Mouse (Mus musculus): ENCODE data around the gene Ptprz1.

Gene Ptprz1

GRCm38 (mm10) chr6:22874781-22875613 lies at the start of gene Ptprz1:
Ptprz1 (plus strand) TSS chr6:22875502.
- peak; percentile 69 to 77 for DNase-seq

GRCm38 (mm10) chr6:22833637-22834036 lies 41.7 kb upstream of the Ptprz1 start:
- peak; percentile 6 for DNase-seq

- peak; percentile 8 for DNase-seq
Measured at GRCm38 (mm10) chr6:22834100-22834970, 41.0 kb upstream of the Ptprz1 start.

- DNase-seq, result peak; percentile 43 to 45
Measured at GRCm38 (mm10) chr6:22875614-22876541, 576 bp downstream of the Ptprz1 start.

- no peak for DNase-seq
Measured at GRCm38 (mm10) chr6:22887978-22888377, 12.7 kb downstream of the Ptprz1 start.

- no peak for DNase-seq
Measured at GRCm38 (mm10) chr6:22889333-22889732, 14.0 kb downstream of the Ptprz1 start.

GRCm38 (mm10) chr6:22901983-22902382 lies 26.7 kb downstream of the Ptprz1 start:
- DNase-seq, result no peak

- no peak for DNase-seq
Measured at GRCm38 (mm10) chr6:22908510-22909256, 33.4 kb downstream of the Ptprz1 start.

GRCm38 (mm10) chr6:22909257-22909907 lies 34.1 kb downstream of the Ptprz1 start:
- peak in 1 of 2 experiments; percentile 12 for DNase-seq

GRCm38 (mm10) chr6:22909908-22910260 lies 34.6 kb downstream of the Ptprz1 start:
- DNase-seq, result no peak

- no peak for DNase-seq
Measured at GRCm38 (mm10) chr6:22922880-22923279, 47.6 kb downstream of the Ptprz1 start.

- DNase-seq, result no peak
Measured at GRCm38 (mm10) chr6:22932768-22933265, 57.5 kb downstream of the Ptprz1 start.

- no peak for DNase-seq
Measured at GRCm38 (mm10) chr6:22937126-22937525, 61.8 kb downstream of the Ptprz1 start.

- no peak for DNase-seq
Measured at GRCm38 (mm10) chr6:22937526-22937925, 62.2 kb downstream of the Ptprz1 start.

- no peak for DNase-seq
Measured at GRCm38 (mm10) chr6:22944191-22944590, 68.9 kb downstream of the Ptprz1 start.

- no peak for DNase-seq
Measured at GRCm38 (mm10) chr6:22963374-22963773, 88.1 kb downstream of the Ptprz1 start.

GRCm38 (mm10) chr6:22968073-22968472 lies 92.8 kb downstream of the Ptprz1 start:
- no peak for DNase-seq

- DNase-seq, result no peak
Measured at GRCm38 (mm10) chr6:22983769-22984519, 108.6 kb downstream of the Ptprz1 start.

GRCm38 (mm10) chr6:22984520-22985154 lies 109.3 kb downstream of the Ptprz1 start:
- DNase-seq, result no peak

- DNase-seq, result no peak
Measured at GRCm38 (mm10) chr6:23003152-23003551, 127.8 kb downstream of the Ptprz1 start.
